Mouse (Mus musculus) heart, embryonic 15.5 days (tissue): ENCODE data around the gene Faim. TPM values are rescaled to one million over a fixed set of nuclear protein-coding genes. Genes with fewer than 3 reads are reported as not detected.

ENCODE experiments used
- ATAC-seq: fragments of 200-750 bp; cut with Nextera tagmentation; replicated peaks from 2 replicates; pipeline ENCODE4 v1.8.0; 2017; ENCODE audit warnings: low read depth, moderate TSS enrichment; ENCODE audit not compliant: insufficient number of reproducible peaks, insufficient read depth, low FRiP score
- H3K27ac ChIP-seq: fragments of 300-500 bp; sonication (generic); 2 replicates; pipeline ENCODE4 v1.5.1; 2015; ENCODE audit warnings: mild to moderate bottlenecking, inconsistent platforms
- H3K27me3 ChIP-seq: fragments of 300-500 bp; sonication (generic); 2 replicates; pipeline ENCODE4 v1.6.1; 2015; ENCODE audit warnings: inconsistent platforms
- H3K36me3 ChIP-seq: fragments of 300-500 bp; sonication (generic); 2 replicates; pipeline ENCODE4 v1.6.1; 2015; ENCODE audit warnings: mild to moderate bottlenecking, inconsistent platforms
- H3K4me1 ChIP-seq: fragments of 300-500 bp; sonication (generic); replicated peaks from 2 replicates; pipeline ENCODE4 v1.6.1; 2015; ENCODE audit warnings: inconsistent platforms
- H3K4me2 ChIP-seq: fragments of 300-500 bp; sonication (generic); 2 replicates; pipeline ENCODE4 v1.6.1; 2015; ENCODE audit warnings: inconsistent platforms, mild to moderate bottlenecking, moderate library complexity
- H3K4me3 ChIP-seq: fragments of 300-500 bp; sonication (generic); 2 replicates; pipeline ENCODE4 v1.5.1; 2015; ENCODE audit warnings: mild to moderate bottlenecking, inconsistent platforms
- H3K9ac ChIP-seq: fragments of 300-500 bp; sonication (generic); 2 replicates; pipeline ENCODE4 v1.6.1; 2015; ENCODE audit warnings: mild to moderate bottlenecking, inconsistent platforms
- H3K9me3 ChIP-seq: fragments of 300-500 bp; sonication (generic); replicated peaks from 2 replicates; pipeline ENCODE4 v1.6.1; 2016; ENCODE audit warnings: inconsistent platforms
- WGBS: fragments of 180-500 bp; shearing (Covaris S2); methylation state at CpG from one replicate; pipeline ENCODE4 v1.1.7; 2015; ENCODE audit warnings: mixed read lengths; 5-methylcytosine and 5-hydroxymethylcytosine counted together
- polyA plus RNA-seq: library from polyadenylated mRNA; unstranded; fragments of >200 nt; fragmentation: Nextera tagmentation; extraction: Ambion mirVana; gene quantifications from 2 replicates; pipeline ENCODE4 v1.2.1, GENCODE M21; 2015

Faim gene
- 27.3 and 30.6 TPM in 2 replicates for polyA plus RNA-seq

DNA sequence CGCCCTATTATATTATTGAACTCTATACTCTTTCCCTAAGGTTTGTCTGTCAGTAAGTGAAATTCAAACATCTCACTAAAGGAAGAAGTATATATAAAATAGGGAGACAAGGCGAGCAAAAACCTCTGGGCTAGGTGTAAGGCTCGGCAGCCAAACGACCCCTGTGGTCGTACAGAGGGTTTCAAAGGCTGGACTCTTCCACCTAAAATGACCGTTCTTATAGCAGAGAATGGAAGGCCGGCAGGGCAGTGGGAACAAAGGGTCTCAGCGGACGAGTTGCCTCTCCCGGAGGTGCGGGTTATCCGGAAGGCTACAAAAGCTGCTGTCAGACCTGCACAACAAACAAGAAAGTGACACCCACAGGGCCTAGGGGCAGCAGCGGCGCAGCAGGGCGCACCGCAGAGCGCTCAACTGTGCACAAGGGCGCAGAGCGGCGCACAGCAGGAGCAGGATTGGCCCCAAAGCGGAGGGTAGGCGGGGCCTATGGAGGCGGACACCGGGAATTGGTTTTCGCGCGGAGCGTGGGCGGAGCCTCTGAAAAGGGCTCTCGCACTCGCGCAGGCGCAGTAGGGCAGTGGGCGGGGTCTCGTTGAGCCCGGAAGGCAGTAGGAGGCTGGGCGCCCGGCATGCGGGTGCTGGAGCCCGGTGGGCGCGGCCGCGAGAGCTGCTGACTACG is at the start of gene Faim:
Gene Faim (plus strand): TSS at position 574 of the 676 bp plus-strand sequence.
- peak within 1 kb of the TSS; percentile 96 for H3K4me2 ChIP-seq
- WGBS: 1% methylated on average over 45 of the region's 45 CpGs
- H3K4me1 ChIP-seq: peaks cover 8% of the 10 kb centered on the region

DNA sequence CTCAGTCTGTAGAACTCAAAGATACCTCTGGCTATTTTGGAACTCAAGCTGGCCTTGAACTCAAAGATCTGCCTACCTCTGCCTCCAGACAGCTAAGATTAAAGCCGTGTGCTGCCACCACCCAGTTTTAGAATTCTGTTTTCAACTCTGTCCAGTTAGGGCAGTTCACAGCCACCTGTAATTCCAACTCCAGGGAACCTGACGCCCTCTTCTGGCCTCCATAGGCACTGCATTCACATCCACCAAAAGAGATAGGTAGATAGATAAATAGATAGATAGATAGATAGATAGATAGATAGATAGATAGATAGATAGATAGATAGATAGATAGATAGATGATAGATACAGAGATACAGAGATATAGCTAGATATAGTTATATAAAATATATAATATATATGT is 46.9 kb upstream of the Faim start:
- no peak for ATAC-seq
- H3K9ac ChIP-seq: no peak overlapping the region
- no peaks in the 10 kb centered on the region for H3K36me3 ChIP-seq
- no peak overlapping the region for H3K4me2 ChIP-seq
- H3K27me3 ChIP-seq: 0 out of 2 replicates have a peak, but pooled peaks cover 12% of the 10 kb centered on the region
- H3K9me3 ChIP-seq: no peaks in the 10 kb centered on the region
- H3K4me3 ChIP-seq: no peak overlapping the region
- WGBS: 21% methylated on average over 2 of the region's 2 CpGs
- no peaks in the 10 kb centered on the region for H3K4me1 ChIP-seq
- H3K27ac ChIP-seq: no peak overlapping the region

More for the DNA sequence above, at the start of gene Faim:
- H3K4me3 ChIP-seq: peak within 1 kb of the TSS; percentile 88
- peak within 1 kb of the TSS; percentile 52 for H3K27ac ChIP-seq
- no peaks in the 10 kb centered on the region for H3K36me3 ChIP-seq
- peaks cover 30% of the 10 kb centered on the region; the same call in 1 of the 2 replicates for H3K27me3 ChIP-seq
- no peaks in the 10 kb centered on the region for H3K9me3 ChIP-seq
- peak within 1 kb of the TSS; percentile 75 for H3K9ac ChIP-seq
- ATAC-seq: peak; percentile 99

DNA sequence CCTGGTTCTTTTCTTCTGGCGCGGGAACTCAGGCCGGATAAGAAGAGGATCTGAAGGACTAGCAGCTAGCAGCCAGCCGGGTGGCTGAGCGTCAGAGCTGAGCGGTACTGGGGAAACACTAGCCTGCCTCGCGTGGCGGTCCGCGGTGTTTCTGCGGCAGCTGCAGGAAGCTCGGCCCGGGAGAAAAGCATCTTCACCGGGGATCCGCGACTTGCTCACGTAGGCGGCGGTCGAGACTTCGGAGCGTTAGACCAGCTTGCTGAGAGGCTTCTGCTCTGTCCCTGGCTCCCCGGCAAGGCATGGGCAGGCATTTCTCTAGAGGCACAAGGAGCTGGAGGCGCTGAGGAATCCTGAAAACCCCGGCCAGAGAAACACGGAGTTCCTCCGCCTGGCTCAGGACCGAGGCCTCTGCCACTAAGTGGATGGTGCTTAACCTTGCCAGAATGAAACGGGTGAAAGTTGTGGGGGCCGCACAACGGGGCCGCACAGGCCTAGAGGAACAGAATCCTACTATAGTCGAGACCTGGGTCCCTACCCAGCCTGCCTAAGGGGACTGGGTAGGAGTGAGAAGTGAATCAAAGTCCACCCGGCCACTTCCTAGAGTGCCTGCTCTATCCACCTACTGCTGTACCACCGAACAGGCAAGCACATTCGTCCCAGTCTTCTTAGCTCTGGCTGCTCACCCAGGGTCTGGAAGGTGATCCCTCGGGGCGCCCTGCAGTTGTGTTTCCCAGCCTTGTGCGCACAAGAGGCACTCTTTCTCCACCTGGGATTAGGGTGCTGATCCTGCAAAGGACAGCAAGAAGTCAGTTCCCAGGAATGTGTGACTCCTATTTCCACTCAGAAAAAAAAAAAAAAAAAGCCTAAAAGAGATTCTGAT is 33.8 kb upstream of the Faim start:
- no peak for ATAC-seq
- H3K4me2 ChIP-seq: peak overlapping the region; percentile 45
- no peaks in the 10 kb centered on the region for H3K9me3 ChIP-seq
- peaks cover 79% of the 10 kb centered on the region for H3K27me3 ChIP-seq
- under 1% methylated on average over 40 of the region's 40 CpGs for whole genome bisulfite sequencing
- no peak overlapping the region for H3K9ac ChIP-seq
- H3K4me3 ChIP-seq: peak overlapping the region; percentile 15; the same call in 1 of the 2 replicates
- no peak overlapping the region for H3K27ac ChIP-seq
- peaks cover 36% of the 10 kb centered on the region for H3K4me1 ChIP-seq
- H3K36me3 ChIP-seq: no peaks in the 10 kb centered on the region

DNA sequence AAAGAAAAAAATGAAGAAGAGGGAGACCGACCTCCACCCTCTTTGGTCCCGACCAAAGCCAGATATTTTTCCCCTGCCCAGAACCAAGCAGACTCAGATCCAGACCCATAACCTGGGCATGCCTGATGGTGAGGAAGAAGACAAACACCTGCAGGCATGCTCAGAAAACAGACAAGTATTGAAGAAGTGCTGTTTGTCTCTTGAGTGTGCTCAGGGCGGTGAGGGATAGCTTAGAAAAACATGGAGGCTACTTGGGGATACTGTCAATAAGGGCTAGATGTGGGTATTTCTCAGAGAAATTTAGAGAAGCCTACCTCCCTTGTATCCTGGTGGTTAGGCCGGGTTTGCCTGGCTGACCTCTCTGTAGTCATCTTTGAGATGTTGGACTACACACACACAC is 32.9 kb upstream of the Faim start:
- H3K36me3 ChIP-seq: no peaks in the 10 kb centered on the region
- no peak overlapping the region for H3K4me2 ChIP-seq
- no peaks in the 10 kb centered on the region for H3K9me3 ChIP-seq
- 6% methylated on average over 4 of the region's 4 CpGs for WGBS
- H3K27me3 ChIP-seq: peaks cover 85% of the 10 kb centered on the region
- ATAC-seq: no peak
- peaks cover 36% of the 10 kb centered on the region for H3K4me1 ChIP-seq
- no peak overlapping the region for H3K4me3 ChIP-seq
- H3K27ac ChIP-seq: no peak overlapping the region
- no peak overlapping the region for H3K9ac ChIP-seq

DNA sequence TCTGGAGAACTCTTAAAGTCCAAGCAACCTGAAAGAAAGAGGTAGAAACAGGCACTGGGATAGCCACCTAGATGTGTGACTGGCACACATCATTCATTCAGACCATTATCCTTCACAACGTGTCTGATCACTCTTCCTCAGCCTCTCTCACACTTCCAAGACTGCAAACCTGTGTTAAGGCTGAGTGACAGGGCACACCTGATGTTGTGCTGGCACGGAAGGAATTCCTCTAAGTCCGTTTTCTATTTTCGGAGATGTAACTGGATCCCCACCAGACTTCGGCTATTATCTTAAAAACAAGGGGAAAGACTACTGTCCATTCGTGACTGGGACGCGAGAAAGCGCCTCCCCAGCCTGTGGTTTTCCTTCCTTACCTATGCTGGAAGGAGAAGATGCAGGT is 32.3 kb upstream of the Faim start:
- no peak overlapping the region for H3K4me3 ChIP-seq
- H3K9ac ChIP-seq: no peak overlapping the region
- ATAC-seq: no peak
- peaks cover 36% of the 10 kb centered on the region for H3K4me1 ChIP-seq
- peaks cover 90% of the 10 kb centered on the region for H3K27me3 ChIP-seq
- no peaks in the 10 kb centered on the region for H3K36me3 ChIP-seq
- H3K27ac ChIP-seq: no peak overlapping the region
- no peak overlapping the region for H3K4me2 ChIP-seq
- H3K9me3 ChIP-seq: no peaks in the 10 kb centered on the region
- 5% methylated on average over 9 of the region's 9 CpGs for WGBS

DNA sequence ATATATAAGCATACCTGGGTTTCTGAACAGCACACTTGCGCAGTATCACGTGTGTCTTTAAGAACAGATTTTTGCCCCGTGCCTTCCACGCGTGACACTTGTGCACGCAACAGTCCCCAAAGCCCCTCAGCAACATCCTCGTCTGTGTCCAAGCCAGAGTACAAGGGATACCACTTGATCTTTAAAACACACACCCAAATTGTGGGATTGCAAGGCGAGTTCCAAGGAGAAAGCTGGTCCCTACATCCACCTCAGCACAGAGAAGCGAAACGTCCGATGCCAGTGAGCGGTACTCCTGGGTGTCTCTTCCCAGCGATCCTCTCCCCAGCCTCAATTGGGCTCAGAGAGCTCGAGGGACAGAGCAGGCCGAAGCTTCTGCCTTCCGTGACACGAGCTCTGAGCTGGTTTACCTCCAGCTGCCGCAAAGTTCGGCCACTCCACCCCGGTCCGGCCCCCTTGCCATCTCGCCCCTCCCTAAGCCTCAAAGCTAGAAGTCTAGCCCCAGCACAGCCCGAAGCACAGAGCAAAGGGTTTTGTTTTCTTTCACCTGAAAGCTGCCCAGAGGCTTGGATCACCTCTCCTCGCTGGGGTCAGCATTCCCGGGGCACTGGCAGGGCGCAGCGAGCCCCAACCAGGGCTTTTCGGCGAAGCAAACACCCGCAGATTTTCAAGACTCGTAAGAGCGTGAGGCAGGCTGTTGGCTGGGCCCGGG is 31.6 kb upstream of the Faim start:
- Histone ChIP-seq H3K9ac (no peak overlapping the region), H3K27me3 (peaks cover 91% of the 10 kb centered on the region), H3K36me3 (no peaks in the 10 kb centered on the region), H3K4me3 (peak overlapping the region; percentile 53), H3K27ac (no peak overlapping the region), H3K4me1 (peaks cover 36% of the 10 kb centered on the region), H3K9me3 (no peaks in the 10 kb centered on the region), H3K4me2 (peak overlapping the region; percentile 93)
- WGBS: 2% methylated on average over 33 of the region's 33 CpGs
- no peak for ATAC-seq

DNA sequence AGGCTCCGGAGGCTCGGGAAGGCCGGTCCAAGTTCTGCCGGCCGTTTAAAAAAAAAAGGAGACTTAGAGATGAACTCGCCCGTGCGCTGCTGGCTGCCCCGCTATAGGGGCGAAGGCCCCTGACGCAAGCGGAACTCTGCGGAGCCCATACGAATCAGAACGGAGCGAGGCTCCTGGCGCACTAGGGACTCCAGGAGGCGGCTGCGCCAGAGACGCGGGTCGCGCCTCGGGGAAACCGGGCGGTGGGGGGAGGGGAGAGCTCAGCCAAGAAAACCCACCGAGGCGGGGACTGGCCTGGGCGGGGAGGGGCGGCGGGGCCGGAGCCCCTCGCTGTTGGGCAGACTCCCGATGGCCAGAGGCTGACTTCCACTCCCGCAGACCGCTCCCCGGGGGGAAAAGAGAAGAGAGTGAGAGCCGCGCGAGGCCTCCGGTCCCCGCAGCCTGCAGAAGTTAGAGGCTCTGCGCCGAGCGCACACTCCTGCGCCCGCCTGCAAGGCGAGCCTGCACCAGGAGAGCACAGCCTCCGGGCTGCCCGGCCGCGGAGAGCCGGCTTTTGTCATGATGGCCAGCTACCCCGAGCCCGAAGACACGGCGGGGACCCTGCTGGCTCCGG is 31.0 kb upstream of the Faim start, which contains the start of gene Foxl2:
Gene Foxl2 (plus strand): TSS at position 186 of the 613 bp plus-strand sequence.
- H3K4me1 ChIP-seq: peaks cover 36% of the 10 kb centered on the region
- peak within 1 kb of the TSS; percentile 93 for H3K4me2 ChIP-seq
- H3K4me3 ChIP-seq: peak within 1 kb of the TSS; percentile 53
- no peak within 1 kb of the TSS for H3K27ac ChIP-seq
- H3K9ac ChIP-seq: peak within 1 kb of the TSS; percentile 37; the same call in 1 of the 2 replicates
- H3K27me3 ChIP-seq: peaks cover 93% of the 10 kb centered on the region
- ATAC-seq: no peak
- WGBS: under 1% methylated on average over 51 of the region's 58 CpGs
- H3K36me3 ChIP-seq: no peaks in the 10 kb centered on the region
- H3K9me3 ChIP-seq: no peaks in the 10 kb centered on the region

DNA sequence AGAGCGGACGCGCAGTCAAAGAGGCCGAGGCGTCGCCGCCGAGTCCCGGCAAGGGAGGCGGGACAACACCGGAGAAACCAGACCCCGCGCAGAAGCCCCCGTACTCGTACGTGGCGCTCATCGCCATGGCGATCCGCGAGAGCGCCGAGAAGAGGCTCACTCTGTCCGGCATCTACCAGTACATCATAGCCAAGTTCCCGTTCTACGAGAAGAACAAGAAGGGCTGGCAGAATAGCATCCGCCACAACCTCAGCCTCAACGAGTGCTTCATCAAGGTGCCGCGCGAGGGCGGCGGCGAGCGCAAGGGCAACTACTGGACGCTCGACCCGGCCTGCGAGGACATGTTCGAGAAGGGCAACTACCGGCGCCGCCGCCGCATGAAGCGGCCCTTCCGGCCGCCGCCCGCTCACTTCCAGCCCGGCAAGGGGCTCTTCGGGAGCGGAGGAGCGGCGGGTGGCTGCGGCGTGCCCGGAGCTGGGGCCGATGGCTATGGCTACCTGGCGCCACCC is 30.4 kb upstream of the Faim start:
- H3K27ac ChIP-seq: no peak overlapping the region
- peak overlapping the region; percentile 53 for H3K4me3 ChIP-seq
- H3K4me1 ChIP-seq: peaks cover 36% of the 10 kb centered on the region
- H3K9ac ChIP-seq: peak overlapping the region; percentile 37; the same call in 1 of the 2 replicates
- 0 out of 2 replicates have a peak, but pooled peaks have one; percentile 23 for ATAC-seq
- no peaks in the 10 kb centered on the region for H3K9me3 ChIP-seq
- WGBS: under 1% methylated on average over 53 of the region's 60 CpGs
- no peaks in the 10 kb centered on the region for H3K36me3 ChIP-seq
- H3K4me2 ChIP-seq: peak overlapping the region; percentile 93
- H3K27me3 ChIP-seq: peaks cover 93% of the 10 kb centered on the region

DNA sequence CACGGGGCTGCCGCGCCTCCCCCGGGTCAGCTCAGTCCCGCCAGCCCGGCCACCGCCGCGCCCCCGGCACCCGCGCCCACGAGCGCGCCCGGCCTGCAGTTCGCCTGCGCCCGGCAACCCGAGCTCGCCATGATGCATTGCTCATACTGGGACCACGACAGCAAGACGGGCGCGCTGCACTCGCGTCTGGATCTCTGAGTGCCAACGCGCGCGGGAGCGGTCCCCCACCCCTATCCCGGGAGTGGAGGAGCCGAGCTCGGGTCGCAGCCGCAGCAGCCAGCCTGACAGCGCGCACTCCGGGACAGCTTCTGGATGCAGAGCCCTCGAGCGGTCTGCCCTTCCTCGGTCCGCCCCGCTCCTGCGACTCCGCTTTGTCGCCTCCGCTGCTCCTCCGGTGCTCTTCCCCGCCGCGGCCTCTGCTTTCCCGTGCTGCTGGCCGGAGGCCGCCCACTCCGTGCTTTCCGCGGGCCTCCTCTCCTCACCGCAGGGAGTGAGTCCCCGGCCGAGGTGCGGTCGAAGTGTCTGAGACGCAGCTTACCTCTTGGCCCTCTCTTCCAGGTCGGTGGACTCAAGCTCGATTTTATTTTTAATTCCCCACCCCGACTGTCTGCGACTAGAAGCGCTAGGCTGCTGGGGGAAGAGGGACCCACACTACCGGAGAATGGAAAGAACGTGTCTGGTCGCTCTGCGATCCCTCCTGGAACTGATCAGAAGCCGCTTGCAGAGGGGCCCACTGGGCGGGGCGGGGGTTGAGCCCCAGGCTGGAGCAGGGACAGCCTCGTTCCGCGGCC is 29.4 kb upstream of the Faim start:
- peak; percentile 20 for ATAC-seq
- WGBS: 2% methylated on average over 80 of the region's 80 CpGs
- Histone ChIP-seq H3K36me3 (no peaks in the 10 kb centered on the region), H3K4me3 (peak overlapping the region; percentile 53), H3K9ac (no peak overlapping the region), H3K27ac (no peak overlapping the region), H3K4me1 (peaks cover 36% of the 10 kb centered on the region), H3K4me2 (peak overlapping the region; percentile 93), H3K27me3 (peaks cover 93% of the 10 kb centered on the region), H3K9me3 (no peaks in the 10 kb centered on the region)

DNA sequence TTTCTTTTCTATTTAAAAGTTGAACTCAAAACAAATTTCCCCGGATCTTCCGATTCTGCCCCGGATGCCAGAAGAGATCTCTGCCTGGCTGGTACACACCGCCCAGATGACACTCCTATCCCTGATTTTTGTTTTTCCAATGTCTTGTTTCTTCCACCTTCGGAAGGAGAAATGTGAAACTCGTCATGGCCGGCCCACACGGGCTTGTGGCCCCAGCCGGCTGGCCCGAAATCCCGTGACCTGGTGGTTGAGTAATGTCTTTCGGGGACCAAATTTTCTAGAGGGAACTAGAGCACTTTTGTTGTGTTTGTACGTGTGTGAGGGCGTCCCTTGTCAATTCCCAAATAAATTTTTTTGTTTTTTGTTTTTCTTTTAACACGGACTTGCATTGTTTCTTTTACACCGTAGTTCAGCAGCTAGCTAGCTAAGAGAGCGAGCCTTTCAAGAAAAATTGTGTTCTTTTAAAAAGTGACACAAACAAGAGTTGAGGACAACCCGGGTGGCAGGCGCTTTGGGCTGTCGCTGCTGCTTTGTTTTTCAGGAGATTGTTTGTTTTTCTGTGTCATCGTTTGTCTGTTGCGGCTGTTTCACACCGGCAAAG is 28.3 kb upstream of the Faim start:
- Histone ChIP-seq H3K4me1 (peaks cover 31% of the 10 kb centered on the region), H3K27ac (no peak overlapping the region), H3K9me3 (no peaks in the 10 kb centered on the region), H3K27me3 (peaks cover 93% of the 10 kb centered on the region), H3K4me2 (no peak overlapping the region), H3K36me3 (no peaks in the 10 kb centered on the region), H3K9ac (no peak overlapping the region), H3K4me3 (no peak overlapping the region)
- no peak for ATAC-seq
- WGBS: 2% methylated on average over 23 of the region's 23 CpGs
